Mouse (Mus musculus) frontal cortex, postnatal 25 days (tissue): ENCODE results near the gene Tmem177.

Source experiments
- DNase-seq, 2 experiments: peaks; one replicate each; pipeline ENCODE4 v3.0.0; 2022; ENCODE audit warnings: low spot score in 2 of 2

The Tmem177 gene

DNA sequence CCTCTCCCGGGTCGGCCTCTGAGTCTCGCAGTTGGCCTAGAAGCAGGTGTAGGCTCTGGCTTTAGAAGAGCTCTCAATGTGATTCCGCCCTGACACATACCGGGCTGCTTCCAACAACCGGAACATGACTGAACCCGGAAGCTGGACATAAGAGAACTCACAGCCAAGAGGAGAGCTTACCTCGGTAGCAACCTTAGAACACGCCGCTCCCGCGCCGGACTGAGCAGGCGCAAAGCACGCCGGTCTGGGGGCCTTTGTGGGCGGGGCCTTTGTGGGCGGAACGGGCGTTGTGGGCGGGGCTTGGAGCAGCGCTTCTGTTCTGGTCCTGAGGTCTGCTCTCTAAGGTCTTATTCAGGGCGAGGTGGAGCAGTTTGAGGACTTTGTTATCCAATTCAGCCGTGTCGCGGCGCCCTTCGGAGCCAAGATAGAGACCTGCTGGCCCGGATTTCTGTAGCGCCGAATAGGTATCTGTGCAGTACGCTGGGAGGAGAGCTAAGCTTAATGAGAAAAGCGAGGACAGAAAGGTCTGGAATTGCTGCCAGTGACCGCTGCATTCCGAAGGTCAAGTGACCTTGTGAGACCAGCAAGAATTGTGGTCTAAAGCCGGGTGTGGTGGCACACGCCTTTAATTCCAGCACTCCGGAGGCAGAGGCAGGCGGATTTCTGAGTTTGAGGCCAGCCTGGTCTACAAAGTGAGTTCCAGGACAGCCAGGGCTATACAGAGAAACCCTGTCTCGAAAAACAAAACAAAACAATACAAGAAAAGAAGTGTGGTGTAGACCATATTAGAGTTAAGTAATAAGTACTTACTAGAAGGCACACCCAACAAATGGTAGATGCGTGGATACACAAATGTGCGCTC, at the start of gene Tmem177:
Gene Tmem177 (minus strand): TSS at position 256 of the 862 bp plus-strand sequence.
- peak; percentile 75 to 87 for DNase-seq

GRCm38 (mm10) chr1:119959920-119960319, 46.9 kb upstream of the Tmem177 start:
- DNase-seq, result no peak

GRCm38 (mm10) chr1:119959464-119959863, 46.5 kb upstream of the Tmem177 start:
- no peak for DNase-seq

GRCm38 (mm10) chr1:119957716-119958222, 44.8 kb upstream of the Tmem177 start:
- DNase-seq, result no peak

GRCm38 (mm10) chr1:119954680-119955079, 41.7 kb upstream of the Tmem177 start:
- DNase-seq, result no peak

- DNase-seq, result no peak
These were observed 40.4 kb upstream of the Tmem177 start for GRCm38 (mm10) chr1:119953456-119953855.

DNA sequence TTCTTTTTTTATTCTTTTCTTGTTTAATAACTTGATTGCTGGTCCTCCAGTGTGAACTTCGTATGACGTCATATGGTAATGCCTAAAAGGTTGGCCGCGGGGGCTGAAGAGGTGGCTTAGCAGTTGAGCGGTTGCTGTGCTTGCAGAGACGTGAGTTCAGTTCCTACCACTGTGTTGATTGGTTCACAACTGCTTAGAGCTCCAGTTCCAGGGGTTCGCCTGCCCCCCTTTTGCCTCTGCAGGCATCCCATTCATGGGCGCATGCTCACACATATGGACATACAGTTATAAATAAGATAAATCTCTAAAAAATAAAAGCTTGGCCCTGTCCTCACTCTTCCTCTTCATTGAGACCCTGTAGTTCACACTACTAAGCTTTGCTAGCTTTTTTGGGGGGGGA, 37.1 kb upstream of the Tmem177 start:
- DNase-seq, result no peak

DNA sequence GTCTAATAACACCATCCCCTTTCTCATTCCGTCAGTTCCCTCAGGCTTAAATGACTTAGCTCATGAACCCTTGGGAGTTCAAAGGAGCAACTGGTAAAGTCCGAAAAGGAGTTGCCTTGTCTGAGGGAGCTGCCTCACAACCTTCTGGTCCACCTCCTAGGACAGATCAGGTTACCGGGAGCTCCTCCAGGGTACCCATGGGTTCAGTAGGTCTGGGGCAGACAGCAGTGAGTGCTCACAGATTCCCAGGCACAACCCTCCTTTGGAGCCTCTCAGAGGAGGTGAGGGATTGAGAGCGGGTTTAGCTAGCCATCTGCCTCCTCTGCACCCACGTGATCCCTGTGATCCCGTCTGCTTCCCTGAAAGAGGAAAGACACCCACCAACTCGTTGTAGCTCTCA, 23.9 kb upstream of the Tmem177 start:
- DNase-seq, result no peak

DNA sequence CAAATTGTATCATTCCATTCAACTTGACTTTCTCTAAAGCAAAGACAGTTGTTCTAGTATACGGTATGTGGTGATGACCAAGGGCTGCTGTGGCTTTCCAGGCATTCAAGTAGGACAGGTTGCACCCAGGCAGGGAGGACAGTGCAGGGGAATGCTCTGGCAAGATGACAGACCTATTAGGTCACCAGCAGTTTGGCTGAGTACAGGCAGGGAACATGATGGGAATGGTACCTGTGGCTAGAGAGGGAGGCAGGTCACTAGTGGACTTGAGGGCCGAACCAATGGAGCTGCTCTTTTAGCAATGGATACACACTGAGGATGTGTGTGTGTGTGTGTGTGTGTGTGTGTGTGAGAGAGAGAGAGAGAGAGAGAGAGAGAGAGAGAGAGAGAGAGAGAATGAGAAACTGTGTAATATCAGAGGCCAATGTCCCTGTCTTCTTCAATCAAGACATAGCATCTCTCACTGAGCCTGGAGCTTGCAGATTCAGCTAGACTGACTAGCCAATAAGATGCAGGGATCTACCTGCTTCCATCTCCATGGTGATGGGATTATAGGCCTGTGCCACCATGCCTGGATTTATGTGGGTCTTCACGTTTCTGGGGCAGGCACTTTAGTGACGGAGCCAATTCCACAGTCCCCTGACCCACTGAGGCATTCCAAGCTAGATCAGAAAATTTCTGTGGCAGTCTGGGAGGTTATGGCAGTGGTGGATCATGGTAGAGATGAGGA, 18.6 kb upstream of the Tmem177 start:
- DNase-seq, result no peak

DNA sequence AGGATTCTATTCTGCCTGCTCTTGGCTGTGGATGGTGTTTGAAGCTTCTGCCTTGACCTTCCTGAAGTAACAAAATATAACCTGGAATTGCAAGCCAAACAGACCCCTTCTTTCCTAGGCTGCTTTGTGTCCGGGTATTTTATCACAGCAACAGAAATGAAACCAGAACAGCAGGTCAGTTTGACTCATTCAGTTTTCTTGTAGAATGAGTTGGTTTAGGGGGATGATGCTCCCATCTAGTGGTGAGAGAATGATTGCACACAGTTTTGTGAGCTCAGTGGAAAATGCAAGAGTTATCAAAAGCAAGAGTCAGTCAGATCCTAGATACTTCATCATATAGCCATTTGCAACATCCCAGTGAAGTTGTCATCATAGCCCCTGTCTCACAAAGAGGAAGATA, 16.7 kb upstream of the Tmem177 start:
- DNase-seq, result no peak

GRCm38 (mm10) chr1:119919299-119919698, 6.3 kb upstream of the Tmem177 start:
- no peak for DNase-seq

DNA sequence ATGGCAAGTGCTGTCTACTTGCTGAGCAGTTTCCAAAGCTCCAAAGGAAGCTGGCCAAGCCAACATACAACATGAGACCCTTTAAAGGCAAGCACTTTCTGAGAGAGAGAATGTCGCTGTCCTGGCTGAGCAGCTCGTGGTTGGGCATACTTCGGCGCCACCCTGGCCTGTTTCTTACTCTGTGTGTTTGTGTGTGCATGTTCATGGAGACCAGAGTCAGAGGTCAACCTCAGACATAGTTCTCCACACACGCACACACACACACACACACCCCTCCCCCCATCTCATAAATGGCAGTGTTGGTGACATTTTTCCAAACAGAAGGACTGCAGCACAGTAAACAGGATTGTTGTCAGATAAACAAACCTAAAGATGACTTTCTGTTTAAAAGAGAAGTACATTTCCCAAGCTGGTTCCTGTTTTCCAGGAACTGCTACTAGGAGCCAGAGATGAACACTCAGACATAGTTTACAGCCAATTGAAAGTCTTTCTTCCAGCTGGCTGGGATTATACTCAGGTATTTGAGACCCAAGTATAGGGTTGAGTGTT, 3.9 kb upstream of the Tmem177 start:
- no peak for DNase-seq

DNA sequence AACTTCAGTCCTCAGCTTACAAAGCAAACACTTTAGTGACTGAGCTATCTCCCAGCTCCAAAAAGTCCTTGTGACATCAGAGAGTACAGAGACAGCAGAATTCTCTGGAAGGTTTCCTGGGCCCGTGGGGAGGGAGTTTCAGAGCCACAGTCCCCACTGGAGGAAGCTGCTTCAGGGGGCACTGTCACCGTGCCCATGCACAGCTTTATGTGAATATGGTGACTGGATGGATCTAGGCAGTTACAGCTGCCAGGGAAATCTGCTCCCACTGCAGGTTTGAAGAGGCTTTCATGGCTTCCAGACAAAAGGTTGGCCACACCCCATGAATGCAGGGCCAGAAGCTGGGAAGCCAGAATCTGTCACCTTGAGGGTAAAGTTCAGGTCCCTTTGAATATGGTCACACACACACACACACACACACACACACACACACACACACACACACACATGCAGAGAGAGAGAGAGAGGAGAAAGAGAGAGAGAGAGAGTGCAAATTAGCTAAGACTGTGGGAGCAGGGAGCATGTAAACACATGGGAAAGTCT, 5.7 kb downstream of the Tmem177 start:
- no peak for DNase-seq

DNA sequence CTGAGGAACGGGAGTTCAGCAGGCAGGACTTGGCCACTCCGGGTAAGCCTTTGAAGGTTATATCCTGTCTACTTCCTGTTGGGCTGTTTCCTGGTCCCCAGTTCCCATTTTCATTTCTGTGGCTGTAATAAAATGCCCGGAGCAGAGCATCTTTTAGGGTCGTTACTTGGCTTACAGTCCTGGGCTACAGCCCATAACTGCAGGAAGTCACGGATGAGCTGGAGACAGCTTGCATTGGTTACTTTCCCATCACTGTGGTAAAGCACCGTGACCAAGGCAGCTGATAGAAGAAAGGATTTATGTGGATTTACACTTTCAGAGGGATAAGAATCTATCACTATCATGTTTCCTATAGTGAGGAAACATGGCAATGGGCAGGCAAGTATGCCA, 9.8 kb downstream of the Tmem177 start:
- DNase-seq, result no peak

DNA sequence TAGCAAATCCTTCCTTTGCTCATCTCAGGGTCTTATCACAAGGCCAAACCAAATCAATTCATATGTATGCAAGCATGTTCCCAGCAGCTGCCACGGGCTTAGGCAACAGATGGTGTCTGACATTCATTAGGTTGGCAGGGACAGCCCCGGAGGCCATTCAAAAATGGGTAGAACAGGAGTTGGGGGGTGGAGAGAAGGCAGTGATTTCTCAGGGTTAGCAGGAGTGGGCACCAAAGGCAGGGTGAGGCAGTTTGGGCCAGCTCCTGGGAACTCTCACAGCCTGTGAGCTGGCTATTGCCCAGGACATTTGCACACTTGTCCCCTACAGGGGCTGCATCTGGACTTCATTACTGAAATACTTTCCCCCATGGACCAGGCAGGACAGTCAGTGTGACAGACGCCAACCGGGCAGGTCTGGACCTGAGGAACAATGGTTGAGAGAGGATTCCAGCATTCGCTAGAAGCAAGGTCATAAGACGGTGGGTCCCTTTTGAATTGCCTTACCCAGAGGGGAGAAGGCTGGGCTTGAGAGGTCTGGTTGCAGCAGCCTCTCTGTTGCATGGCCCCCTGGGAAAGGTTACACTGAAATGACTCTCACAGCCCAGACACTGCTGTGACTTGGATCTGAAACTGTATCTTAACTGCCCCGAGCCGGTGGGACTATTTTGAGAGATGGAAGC, 10.3 kb downstream of the Tmem177 start:
- no peak for DNase-seq

DNA sequence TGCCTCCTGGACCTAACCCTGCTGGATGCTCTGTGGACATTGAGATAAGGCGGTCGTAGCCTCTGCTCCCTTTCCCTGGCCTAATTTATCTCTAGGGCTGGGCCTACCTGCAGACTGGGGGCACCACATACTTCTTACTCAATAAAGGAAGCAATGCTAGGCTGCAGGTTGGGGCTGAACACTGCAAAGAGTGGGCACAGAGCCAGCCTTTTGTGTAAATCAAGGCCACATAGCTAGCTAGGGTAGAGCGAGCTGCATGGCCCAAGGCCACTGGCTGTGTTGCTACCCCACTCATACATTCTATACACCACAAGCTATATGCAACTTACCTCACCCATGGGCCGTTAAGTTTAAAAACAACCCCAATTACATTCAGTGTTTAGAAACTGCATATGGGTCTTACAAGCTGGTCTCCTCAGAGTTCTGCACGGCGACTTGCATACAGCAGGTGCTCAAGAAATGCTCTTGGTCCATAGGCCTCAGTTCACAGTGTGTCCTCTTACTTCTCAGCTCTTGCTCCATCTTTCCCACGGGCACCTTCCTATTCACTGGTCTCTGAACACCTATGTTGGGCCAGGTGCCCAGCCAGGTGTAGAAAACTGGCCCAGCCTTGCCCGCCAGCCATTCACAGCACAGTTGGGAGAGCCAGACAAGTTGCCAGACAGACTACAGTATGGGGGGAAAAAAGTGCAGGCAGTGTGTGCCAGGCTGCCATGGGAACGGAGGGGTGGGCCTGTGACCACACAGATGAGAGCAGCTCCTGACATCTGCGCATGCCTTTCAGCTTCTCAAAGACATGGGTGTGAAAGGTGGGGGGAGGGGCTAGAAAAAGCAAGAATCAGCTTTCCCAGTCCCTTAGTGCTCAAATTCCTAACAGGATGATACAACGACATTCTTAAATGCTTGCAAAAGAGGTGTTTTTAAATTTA, 13.5 kb downstream of the Tmem177 start:
- peak in 1 of 2 experiments; percentile 45 for DNase-seq

DNA sequence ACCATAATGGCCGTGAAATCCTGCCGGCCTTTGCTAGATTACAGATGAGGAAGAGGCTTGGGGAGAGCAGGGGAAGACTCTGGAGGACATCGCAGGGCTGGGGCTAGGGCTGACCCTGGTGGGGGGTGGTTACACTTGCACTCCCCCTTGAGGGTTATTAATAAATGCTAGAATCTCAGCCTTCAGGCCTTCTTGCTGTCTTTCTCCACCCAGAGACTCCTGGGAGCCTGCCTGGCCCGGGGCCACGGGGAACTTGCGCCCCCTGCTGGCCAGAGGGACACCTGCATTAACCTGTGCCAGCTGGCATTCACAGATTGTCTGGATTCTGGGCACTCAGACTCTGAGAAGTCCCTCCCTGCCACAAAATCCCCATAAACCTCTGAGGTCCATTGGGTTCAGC, 18.1 kb downstream of the Tmem177 start:
- peak in 1 of 2 experiments; percentile 44 for DNase-seq

GRCm38 (mm10) chr1:119893600-119893999, 19.4 kb downstream of the Tmem177 start:
- no peak for DNase-seq

GRCm38 (mm10) chr1:119892933-119893332, 20.1 kb downstream of the Tmem177 start:
- DNase-seq, result no peak

DNA sequence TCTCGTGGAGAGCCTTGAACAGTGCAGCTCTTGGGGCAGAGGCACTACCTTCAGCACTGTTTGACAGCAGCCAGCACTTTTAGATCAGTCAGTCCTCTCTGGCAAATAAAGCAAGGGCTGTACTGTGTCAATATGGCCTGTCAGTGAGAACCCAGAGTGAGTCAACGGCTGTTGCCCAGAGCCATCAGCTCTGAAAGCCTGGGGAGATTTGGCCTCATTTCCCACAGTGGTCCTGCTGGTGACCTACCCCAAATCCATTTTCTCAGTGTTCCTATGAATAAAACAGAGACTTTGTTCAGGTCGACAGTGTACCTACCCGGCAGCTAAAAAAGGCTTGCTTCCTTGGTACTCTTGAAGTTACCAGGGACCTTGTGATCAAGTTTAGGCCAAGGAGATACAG, 21.1 kb downstream of the Tmem177 start:
- no peak for DNase-seq

DNA sequence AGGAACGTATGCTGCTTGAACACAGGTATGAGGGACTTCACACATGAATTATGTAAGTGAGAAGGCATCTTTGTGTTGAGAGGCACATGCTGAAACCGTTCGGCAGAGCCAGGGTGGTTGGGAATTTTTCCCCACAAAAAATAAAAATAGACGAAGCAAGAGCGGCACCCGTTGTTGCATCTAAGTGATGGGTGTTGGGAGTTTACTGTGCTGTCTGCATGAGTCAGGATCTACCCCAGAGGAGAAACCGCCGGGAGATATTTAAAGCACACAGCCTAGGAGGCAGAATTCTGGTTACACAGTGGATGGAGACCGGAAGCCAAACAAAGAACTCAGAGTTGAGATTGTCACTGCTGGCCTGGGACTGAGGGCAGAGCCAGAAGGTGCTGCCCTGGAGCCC, 21.9 kb downstream of the Tmem177 start:
- DNase-seq, result no peak
